Mouse (Mus musculus): ENCODE measurements around the gene Col4a3bp.

Col4a3bp gene

DNA sequence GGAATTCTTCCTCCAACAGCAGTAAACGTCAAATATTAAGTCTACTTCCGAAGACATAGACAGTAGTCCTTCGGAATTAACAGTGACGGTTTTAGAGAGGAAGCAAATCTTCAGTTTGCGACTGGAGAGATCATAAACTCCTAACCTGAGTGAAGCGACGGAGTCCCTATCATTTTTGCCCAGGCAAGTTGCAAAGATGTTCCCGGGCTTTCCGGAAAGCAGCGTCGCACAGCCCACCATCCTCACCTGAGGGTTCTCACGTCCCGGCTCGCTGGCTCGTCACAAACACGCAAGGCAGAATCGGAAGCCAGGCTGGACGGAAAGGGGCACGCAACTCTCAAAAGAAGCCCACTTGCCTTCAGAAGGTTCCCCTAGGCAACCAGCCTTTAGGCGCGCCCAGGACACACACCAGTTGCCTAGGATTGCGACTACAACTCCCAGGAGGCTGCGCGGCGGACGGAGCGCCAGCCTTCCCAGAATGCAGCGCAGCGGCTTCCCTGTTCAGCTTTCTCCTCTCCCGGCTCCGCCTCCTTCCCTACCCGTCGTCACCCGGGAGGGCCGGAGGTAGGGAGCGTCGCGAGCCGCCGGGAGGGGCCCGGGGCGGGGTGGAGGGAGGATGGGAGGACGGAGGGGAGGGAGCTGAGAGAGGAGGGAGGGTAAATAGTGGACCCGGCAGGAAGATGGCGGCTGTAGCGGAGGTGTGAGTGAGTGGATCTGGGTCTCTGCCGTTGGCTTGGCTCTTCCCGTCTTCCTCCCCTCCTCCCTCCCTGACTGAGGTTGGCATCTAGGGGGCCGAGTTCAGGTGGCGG, at the start of gene Col4a3bp, which contains the start of gene Polk:
TSS of gene Col4a3bp (plus strand) at position 538 of the 809 bp plus-strand sequence.
TSS of gene Polk (minus strand) at position 499 of the 809 bp plus-strand sequence.
- DNase-seq (ENCODE audit: low spot score in 2 of 2), result peak; percentile 97 to 98

DNA sequence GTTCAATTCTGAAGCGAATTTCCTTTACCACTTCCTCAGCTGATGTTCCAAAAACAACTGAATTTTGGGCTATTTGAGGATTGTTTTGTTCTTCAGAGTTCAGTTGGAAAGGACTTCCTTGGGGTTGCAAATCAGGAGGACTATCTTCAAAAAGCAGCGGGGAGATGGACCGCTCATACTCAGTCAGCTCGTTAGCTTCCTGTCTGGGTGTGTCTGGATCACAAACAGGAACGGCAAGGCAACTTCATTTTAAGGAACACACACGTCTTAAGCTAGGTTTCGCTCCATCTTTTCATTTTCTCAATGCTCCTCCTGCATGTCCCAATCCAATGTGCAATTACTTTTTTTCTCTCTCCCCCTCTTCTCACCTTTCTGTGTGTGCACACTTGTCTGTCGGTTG, 45.8 kb upstream of the Col4a3bp start:
- DNase-seq (ENCODE audit: low spot score in 2 of 2), result no peak

DNA sequence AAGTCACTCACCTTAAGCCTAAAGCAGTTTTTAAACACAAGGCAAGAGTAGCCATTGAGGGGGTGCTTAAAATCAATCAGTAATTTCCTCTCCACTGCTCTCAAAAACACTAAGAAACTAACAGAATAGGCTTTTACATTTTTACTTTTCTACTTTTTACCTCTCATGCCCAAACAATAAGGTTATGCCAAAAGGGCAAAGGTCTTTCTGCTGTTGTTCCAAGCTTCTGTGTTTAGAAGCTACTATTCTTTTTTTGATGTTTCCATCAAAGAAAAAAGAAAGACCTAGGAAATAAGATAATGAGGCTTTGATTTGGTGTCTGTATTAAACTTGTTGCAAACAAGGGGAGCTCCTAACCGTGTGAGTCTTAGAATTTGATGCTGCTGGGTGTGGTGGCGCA, 42.5 kb upstream of the Col4a3bp start:
- no peak for DNase-seq (ENCODE audit: low spot score in 2 of 2)

DNA sequence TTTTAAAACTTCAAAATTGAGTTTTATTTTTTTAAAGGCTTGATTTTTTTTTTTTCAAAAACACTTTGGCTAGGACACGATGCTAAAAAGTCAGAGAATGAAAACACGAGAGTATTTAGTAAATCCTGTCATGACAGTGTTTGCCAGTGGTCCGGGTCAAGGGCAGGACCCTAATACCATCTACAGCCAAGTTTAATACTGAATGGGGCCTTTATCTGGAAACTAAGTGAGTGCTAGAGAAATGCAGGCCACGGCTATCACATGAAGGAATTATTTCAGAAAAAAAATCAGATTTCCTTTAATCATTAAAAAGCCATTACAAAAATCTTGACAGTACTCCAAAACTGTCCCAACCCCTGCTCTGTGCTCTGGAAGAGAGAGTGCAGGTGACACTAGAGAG, 36.8 kb upstream of the Col4a3bp start:
- DNase-seq (ENCODE audit: low spot score in 2 of 2), result no peak

DNA sequence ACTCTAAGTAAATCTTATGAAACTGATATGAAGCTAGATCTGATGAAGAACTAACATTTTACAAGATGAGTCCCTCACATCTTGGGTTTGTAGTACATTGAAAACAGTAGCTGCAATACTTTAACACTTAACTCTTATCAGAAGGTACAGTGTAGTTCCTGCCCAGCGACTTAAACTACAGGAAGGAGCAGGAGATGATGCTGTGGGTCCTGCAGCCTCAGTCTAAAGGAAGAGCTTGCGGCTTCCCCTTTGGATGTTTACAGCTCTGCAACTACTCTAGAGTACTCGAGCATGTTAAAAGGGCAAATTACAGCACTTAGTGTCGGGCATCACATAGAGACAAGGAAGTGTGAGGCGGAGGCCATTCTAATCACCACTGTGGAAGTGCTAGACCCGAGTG, 36.1 kb upstream of the Col4a3bp start:
- no peak for DNase-seq (ENCODE audit: low spot score in 2 of 2)

DNA sequence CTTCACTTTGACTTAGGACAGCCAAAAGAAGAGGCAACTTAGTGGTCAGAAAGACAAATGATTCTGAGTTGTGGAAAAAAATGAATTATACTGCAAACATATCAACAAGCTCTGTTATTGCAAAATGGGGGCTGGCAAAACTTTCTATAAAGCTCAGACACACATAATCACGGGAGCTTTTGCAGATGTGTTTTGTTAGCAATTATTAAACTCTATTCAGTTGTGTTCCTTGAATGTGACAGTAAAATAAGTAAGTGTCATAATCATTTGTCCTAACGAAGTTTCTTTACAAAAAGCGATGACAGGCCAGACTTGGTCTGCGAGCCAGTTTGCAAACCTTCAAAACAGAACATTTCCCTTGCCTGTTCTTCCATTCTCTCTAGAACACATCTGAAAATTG, 34.9 kb upstream of the Col4a3bp start:
- DNase-seq (ENCODE audit: low spot score in 2 of 2), result no peak

DNA sequence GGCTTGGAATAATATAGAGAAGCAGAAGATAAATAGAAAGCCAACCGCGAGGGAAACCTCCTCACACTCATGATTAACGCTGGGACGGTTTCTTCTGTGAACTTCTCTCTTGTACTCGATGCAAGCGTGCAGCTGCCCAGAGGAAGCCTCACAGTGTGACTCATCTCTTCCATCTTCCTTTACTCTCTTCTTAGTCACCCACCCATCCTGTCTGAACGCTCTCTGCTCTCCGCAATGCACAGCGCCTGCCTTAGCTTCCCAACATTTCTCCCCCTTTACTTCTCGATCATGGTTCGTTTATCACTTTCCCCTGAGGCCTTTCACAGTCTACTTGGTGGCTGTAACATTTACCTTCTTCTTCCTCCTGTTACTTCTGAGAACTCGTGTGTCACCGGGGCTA, 31.8 kb upstream of the Col4a3bp start:
- DNase-seq (ENCODE audit: low spot score in 2 of 2), result no peak

DNA sequence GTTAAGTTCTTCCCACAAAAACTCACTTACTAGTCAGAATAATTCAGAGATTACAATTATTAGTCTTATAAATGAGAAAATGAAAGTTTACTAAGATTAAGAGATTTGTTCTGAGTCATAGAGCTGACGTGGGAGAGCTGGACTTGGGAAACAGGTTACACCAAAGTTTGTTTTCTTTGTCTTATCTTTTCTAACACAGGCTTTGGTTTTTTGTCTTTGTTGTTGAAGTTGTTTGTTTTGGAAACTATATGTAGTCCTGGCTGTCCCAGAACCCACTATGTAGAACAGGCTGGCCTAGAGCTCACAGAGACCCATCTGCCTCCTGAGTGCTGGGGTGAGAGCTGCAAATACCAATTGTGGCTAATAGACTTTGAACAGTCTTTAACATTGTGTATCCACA, 31.2 kb upstream of the Col4a3bp start:
- no peak for DNase-seq (ENCODE audit: low spot score in 2 of 2)

DNA sequence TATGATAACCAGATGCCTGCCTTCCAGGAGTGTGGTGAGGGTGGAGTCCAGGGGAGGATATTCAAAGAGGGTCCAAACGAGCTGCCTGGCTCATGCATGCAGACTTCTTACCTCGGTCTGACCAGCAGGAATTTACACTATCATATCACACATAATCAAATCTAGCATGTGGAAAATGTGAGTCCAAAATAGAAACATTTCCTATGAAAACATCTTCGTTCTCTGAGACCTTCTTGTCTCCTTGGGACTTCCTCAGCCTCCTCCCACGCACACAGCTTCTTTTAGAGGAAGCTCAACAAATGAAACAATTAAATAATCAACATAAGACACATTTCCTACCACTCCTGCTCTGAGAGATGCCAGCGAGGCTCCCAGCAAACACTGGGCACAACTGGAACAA, 30.5 kb upstream of the Col4a3bp start:
- DNase-seq (ENCODE audit: low spot score in 2 of 2), result no peak

DNA sequence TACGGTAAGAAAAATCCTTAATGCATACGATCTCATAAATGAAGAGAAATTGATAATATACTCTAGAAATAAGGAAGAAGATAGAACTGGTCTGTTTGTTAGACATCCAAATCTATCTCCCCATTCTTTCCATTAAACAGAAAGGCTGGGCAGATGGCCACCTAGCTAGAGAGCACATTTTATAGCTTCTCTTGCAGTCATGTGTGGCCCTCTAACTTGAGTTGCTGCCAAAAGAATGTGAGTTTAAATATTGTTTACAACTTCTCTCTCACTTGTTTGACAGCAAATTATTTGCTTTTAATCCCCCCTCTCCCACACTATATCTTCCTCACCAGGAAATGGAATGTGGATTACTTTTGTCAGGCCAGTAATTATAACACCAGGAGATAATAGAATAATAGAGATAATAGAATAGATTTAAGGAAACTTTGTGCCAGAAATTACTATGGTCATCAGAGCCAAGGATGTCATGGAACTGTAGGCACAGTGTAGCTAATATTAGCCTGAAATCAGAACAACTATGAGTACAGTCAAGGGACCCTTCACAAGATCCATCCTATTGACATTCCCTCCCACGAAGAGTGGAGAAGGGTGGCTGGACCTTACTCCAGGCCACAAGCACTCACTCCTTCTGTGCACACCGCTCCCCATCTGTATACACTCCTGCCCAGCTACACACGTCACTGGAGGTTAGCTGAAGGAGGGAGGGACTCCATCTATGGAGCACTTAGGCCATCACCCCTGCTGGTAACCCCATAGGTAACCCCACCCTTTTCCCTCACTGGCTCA, 28.1 kb upstream of the Col4a3bp start:
- no peak for DNase-seq (ENCODE audit: low spot score in 2 of 2)

DNA sequence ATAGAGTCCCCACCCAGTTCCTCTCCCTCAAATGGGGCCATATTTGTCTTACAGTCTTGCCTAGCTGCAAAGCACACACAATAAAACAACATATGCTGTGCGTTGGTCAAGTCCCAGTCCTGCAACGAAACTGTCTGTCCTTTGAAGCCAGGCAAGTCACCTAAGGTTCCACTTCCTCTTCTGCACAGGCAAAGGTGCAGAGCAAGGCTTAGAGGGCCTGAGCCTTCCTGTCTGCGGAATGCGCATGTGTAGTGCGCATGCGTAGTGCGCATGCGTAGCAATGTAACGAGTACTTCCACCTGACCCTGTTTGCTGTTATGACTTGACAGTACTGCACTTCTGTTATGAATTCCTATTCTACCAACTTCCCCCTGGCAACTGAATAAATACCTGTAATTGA, 26.2 kb upstream of the Col4a3bp start:
- DNase-seq (ENCODE audit: low spot score in 2 of 2), result no peak

DNA sequence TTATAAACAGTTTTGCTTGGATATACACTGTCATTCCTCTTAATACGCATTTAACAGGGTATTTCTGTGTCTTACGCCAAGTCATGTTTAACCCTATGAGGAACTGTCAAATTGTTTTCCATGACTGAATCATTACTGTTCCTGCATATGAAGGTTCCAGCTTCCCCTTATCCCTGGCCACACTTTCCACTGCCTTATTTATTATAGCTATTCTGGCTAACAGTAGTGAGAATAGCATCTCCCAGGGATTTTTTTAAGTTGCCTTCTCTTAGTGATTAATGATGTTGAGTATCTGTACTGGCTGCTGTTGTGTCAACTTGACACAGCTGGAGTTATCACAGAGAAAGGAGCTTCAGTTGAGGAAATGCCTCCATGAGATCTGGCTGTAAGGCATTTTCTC, 25.1 kb upstream of the Col4a3bp start:
- DNase-seq (ENCODE audit: low spot score in 2 of 2), result no peak

DNA sequence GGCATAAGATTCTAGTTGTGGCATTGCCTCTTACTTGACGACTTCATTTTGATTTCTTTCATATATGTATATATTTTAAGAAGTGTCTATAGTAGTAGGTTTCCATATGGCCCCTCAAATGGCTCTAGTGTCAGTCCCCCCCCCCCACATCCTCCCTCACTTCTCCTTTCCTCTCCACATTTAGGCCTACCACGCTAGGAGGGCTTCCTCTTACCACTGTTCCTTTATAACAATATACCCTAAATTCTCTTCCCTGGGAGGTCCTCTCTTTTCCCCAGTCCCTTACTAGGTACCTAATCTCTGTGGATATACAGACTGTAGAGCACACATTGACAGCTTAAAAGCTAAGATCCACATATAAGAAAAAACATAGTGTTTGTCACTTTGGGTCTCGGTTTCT, 21.1 kb upstream of the Col4a3bp start:
- no peak for DNase-seq (ENCODE audit: low spot score in 2 of 2)

DNA sequence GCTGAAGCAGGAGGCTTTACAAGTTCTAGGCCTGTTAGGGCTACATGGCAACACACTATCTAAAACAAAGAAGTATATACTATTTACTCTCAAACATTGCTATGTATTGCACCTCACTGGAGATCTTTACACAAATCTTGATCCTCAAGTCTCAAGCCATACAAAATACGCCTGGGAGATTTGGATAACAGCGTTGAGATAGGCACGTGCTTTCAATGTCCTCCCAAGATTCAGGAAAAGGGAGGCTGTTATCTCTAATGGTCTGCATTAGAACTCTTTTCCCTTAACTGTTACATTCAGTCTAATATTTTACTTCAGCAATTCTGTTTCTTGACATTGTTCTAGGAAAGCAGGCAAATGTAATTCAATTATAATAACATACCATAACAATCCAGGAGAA, 15.4 kb upstream of the Col4a3bp start:
- DNase-seq (ENCODE audit: low spot score in 2 of 2), result no peak

DNA sequence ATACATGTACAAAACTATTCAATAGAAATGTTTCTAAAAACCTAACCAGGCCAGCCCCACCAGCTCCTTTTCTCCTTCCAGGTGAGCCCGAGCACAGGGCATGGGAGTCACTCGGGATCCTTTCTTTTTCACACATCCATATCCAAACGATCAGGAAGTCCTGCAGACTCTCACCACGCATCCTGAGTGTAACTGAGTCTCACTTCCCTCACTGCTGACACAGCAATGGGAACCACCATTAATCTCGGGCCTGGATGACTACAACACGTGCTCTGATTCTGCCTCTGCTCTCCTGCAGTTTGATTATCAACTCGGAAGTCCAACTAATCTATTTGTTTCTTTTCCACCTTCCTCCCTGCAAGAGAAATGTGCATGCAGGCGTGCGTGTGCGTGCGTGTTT, 14.6 kb upstream of the Col4a3bp start:
- DNase-seq (ENCODE audit: low spot score in 2 of 2), result no peak

DNA sequence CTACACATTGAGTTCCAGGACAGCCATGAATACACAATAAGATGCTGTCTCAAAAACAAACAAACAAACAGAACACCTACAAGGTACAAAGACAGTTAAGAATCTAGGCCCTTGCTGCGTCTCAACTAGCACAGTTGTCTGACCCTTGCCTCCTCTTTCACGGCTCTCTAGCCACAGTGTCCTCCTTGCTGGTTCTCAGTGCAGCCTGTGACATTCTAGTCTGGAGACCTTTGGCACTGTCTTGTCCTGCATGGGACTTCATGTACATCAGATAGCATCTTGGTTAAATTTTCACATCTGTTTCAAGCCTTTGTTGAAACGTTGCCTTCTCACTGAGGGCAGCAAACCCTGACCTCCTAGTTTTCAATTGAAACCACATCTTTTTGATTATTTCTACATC, 13.6 kb upstream of the Col4a3bp start:
- no peak for DNase-seq (ENCODE audit: low spot score in 2 of 2)

DNA sequence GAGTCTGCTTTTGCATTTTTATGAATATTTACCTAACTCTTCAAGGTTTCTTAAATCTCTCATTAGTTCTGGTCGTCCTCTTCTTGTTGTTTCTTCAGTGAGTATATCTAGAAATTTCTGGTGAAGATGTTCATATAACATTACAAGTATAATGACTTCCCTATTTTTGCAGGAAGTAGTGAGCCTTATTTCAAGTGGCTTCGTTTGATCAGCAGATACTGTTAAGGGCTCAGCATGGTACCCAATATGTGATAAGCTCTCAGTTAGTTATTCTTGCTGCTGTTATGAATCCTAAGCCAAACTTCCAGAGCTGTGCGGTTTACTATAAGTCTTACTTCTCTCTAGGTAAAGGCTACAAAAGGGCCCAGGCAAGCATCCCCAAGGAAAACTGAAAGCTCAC, 12.9 kb upstream of the Col4a3bp start:
- no peak for DNase-seq (ENCODE audit: low spot score in 2 of 2)

DNA sequence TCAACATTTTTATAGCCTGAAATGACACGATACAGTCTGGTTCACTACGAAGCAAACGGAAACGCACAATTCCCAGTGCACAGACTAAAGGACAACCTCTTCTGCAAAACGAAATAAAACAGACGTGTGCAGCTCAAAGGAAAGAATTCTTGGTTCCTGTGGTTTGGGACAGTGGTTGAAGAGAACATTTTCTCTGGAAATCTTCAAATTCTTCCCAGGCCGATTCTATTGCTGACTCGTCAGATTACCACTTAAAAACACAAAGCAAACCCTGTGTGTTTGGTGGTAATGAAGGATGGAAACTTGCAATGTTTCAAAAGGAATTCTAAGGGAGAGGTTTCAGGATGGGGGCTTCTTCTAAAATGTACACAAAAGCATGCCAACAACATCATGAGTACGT, 12.4 kb upstream of the Col4a3bp start:
- DNase-seq (ENCODE audit: low spot score in 2 of 2), result no peak

DNA sequence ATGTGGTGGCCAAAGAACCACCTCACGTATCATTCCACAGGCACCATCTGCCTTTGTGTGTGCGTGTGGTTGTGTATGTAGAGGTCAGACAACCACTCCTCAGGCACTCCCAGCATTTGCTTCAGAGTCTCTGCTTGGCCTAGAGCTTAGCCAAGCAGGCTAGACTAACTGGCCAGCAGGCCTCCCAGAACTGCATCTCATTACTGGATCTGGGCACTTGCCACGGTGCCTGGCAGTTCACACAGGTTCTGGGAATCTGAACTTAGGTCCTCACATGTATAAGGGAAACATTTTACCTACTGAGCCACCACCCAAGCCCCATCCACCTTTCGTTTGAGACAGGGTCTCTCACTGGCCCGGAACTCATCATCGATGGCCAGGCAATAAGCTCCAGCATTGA, 10.2 kb upstream of the Col4a3bp start:
- no peak for DNase-seq (ENCODE audit: low spot score in 2 of 2)

DNA sequence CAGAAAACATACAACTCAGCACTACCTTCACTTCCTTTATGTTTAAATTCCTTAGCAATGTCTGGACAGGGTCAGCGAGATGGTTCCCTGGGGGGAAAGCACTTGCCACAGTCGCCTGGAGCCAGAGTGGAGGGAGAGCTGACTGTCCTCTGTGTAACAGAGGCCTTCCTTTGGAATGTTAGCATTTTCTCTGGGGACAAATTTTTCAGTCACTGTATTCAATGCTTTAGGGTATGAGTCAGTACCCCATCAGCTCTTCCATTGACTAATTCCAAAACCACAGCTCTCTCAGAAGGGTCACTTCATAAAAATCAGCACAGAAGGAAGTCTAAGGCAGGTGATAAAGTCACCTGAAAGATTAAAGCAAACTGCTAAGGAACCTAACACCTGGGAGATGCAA, 8.7 kb upstream of the Col4a3bp start:
- DNase-seq (ENCODE audit: low spot score in 2 of 2), result no peak

DNA sequence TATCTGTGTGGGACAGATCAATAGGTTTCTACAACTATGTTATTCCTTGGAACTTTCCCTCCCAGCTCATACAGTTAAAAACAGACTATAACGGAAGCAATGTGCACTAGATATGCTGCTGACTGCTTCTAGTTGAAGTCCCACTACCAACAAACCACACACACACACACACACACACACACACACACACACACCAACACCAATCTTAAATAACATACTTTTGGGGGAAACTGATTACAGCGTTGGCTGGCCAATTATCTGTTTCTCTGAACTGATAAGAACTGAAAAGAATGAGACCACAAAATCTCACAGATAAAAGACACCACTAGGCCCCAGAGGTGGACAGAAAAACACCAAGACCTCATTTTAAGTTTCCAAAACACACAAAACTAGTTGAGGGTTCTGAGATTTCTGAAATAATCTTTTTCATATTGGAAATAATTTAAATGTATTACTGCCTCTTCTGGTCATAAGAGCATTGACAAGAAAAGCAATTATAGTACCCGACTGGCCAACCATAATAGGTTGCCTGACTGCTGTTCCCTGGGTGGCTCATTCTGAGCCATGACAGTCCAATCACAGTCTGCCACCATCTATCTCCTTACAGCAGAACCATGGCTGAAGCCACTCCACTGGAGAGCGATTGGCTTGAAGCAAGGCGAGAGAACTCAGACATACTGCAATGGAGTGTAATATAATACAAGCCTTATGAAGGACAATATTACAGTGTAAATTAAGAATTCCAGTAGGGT, 5.4 kb upstream of the Col4a3bp start:
- no peak for DNase-seq (ENCODE audit: low spot score in 2 of 2)

DNA sequence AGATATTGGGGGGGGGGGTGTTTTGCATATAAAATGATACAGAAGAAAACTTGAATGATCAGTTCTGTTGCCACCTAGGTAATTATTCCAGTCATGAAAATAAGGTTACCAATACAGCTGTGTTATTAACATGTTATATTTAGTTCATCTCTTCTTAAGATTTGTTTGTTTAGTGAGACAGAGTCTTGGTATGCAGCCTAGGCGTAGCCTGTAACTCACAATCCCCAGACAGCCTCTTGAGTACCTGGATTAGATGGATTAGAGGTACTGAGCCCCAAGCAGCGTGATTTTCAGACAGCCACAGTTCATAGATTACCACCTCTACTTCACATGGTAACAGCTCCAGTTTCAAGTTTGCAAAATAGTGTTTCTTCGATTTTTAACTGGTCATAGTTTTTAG, 4.3 kb upstream of the Col4a3bp start:
- DNase-seq (ENCODE audit: low spot score in 2 of 2), result no peak

DNA sequence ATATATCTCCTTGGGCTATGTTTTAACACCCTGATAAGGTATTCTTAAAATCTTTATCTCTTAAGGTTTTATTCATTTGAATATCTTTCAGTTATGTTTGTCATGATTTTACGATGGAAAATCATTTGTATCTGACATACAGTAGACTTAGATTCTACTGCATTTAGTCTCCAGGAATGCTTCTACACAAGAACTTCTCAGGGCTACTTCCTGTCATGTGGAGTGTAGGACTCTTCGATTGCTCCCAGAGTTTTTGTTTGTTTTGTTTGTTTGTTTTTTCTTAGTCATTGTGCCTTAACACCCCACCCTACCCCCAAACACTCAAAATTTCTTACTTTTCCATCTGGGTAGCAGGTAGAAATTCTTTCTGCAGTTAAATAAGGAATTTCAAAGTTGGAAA, 1.0 kb upstream of the Col4a3bp start:
- DNase-seq (ENCODE audit: low spot score in 2 of 2), result no peak

All from right cerebral cortex, postnatal 10 days (tissue).